Mouse (Mus musculus): ENCODE data around the gene Prdx2. TPM values are rescaled to one million over a fixed set of nuclear protein-coding genes. Genes with fewer than 3 reads are reported as not detected.

Prdx2 gene
- polyA plus RNA-seq, 1 experiment from 2014 or later: 584 TPM

DNA sequence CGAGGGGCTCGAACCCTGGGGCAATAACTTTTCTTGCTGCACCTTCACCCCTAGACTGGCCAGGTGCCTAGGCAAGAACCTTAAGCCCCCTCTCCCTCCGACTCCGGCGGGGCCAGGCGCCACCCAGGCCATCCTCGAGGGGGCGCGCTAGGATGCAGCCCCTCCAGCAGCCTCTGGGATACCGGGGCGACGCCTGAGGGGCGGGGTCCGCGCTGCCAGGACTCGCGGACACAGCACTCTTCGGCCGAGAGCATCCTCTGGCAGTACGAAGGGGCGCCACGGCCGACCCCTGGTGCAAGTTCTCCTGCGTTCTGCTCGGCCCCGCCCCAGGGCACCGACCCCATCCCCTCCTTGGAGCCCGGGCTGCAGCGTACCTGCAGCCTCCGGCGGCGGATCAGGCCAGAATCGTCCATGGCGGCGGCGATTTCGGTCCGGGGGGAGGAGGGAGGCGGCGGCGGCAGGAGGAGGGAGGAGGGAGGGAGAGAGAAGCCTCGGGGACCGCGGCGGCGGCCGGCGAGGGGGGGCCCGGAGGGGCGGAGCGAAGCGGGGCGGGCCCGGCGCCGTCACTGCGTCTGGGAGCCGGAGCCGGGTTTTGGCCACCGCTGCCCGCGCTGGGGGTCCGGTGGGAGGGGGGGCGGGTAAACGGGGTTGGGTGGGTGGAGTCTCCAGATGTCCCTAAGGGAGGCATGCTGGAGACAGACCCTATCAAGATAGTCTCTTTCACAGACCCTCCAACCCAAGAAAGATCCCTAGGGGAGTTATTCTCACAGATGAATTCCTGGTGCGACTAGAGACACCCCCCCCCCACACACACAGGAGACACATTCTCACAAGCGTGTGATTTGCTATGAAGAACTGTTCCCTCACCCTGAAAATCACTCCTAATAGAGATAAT lies 23.5 kb upstream of the Prdx2 start:
- Histone ChIP-seq H3K4me1 (ENCODE audit: control insufficient read depth, insufficient read depth, low read length) (peaks cover 8% of the 10 kb centered on the region), H3K4me3 (replicated peaks; ENCODE audit: low read length) (peak overlapping the region; percentile 50), H3K9me3 (replicated peaks; ENCODE audit: control insufficient read depth, low read length) (no peaks in the 10 kb centered on the region), H3K27ac (ENCODE audit: low read length) (no peak overlapping the region), H3K4me2 (ENCODE audit: low read depth, low read length) (peak overlapping the region; percentile 67), H3K27me3 (ENCODE audit: control insufficient read depth, insufficient read depth, low read length) (peaks cover 54% of the 10 kb centered on the region), H3K9ac (ENCODE audit: low read length) (peak overlapping the region; percentile 57), H3K36me3 (ENCODE audit: control insufficient read depth, insufficient read depth, low read length) (no peaks in the 10 kb centered on the region)
- under 1% methylated on average over 49 of the region's 67 CpGs for WGBS
- no peak for ATAC-seq (ENCODE audit: insufficient read depth, low FRiP score)

DNA sequence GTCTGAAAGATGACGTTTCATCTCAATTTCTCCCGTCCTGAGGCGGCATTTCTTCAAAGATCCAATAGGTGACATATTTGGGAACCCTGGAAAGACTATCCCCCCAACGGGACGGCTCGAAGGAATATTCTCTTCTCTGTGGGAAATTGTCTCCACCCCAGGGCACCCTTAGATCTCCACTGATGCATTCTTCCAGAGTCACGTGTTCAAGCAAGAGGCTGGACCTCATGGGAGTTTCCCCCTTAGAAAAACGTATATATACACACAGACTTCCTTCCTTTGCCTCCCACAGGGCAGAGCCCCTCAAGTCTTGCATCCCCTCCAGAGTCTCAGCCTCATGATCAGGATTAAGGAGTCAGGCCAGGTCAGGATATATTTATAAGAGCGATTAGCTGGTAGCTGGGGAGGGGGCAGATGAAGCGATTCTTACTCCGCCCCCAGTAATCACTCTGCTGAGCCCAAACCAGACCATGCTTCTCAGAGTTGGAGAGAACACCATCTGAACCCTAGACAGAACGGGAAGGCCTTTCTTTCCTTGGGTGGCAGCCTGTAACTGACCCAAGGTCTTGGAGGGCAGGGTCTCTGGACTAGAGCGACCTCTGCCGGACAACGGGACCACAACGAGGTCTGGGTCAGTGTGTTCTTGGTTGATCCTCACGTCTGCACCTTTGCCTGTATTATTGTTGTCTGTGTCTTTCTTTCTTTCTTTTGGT lies 22.7 kb upstream of the Prdx2 start, which contains the start of gene Rtbdn:
Gene Rtbdn (plus strand): TSS at position 464 of the 713 bp plus-strand sequence.
- Histone ChIP-seq H3K27ac (ENCODE audit: low read length) (no peak within 1 kb of the TSS), H3K9me3 (replicated peaks; ENCODE audit: control insufficient read depth, low read length) (no peaks in the 10 kb centered on the region), H3K4me3 (replicated peaks; ENCODE audit: low read length) (peak within 1 kb of the TSS; percentile 50), H3K36me3 (ENCODE audit: control insufficient read depth, insufficient read depth, low read length) (no peaks in the 10 kb centered on the region), H3K9ac (ENCODE audit: low read length) (peak within 1 kb of the TSS; percentile 57), H3K4me2 (ENCODE audit: low read depth, low read length) (peak within 1 kb of the TSS; percentile 67), H3K4me1 (ENCODE audit: control insufficient read depth, insufficient read depth, low read length) (peaks cover 8% of the 10 kb centered on the region), H3K27me3 (ENCODE audit: control insufficient read depth, insufficient read depth, low read length) (peaks cover 58% of the 10 kb centered on the region)
- WGBS: 9% methylated on average over 17 of the region's 17 CpGs
- no peak; the same call in 1 of the 2 replicates for ATAC-seq (ENCODE audit: insufficient read depth, low FRiP score)

DNA sequence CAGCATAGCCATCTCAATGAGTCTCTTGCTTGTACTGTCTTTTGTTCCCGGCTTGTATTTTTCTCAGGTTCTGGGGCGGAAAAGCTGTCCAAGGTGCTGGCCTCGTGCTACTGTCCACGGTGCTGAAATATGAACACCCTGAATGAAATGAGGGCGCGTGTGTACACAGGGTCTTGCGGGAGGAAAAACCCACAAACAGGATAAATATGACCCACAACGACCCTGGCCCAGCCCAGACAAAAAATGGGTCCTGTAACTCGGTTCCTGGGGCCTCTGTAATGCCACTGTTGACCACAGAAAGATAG lies 22.2 kb upstream of the Prdx2 start:
- no peak overlapping the region for H3K4me3 ChIP-seq (replicated peaks; ENCODE audit: low read length)
- WGBS: 11% methylated on average over 9 of the region's 9 CpGs
- ATAC-seq (ENCODE audit: insufficient read depth, low FRiP score): no peak
- no peaks in the 10 kb centered on the region for H3K9me3 ChIP-seq (replicated peaks; ENCODE audit: control insufficient read depth, low read length)
- no peak overlapping the region for H3K9ac ChIP-seq (ENCODE audit: low read length)
- no peak overlapping the region for H3K27ac ChIP-seq (ENCODE audit: low read length)
- H3K36me3 ChIP-seq (ENCODE audit: control insufficient read depth, insufficient read depth, low read length): no peaks in the 10 kb centered on the region
- peaks cover 8% of the 10 kb centered on the region for H3K4me1 ChIP-seq (ENCODE audit: control insufficient read depth, insufficient read depth, low read length)
- no peak overlapping the region for H3K4me2 ChIP-seq (ENCODE audit: low read depth, low read length)
- peaks cover 58% of the 10 kb centered on the region for H3K27me3 ChIP-seq (ENCODE audit: control insufficient read depth, insufficient read depth, low read length)

DNA sequence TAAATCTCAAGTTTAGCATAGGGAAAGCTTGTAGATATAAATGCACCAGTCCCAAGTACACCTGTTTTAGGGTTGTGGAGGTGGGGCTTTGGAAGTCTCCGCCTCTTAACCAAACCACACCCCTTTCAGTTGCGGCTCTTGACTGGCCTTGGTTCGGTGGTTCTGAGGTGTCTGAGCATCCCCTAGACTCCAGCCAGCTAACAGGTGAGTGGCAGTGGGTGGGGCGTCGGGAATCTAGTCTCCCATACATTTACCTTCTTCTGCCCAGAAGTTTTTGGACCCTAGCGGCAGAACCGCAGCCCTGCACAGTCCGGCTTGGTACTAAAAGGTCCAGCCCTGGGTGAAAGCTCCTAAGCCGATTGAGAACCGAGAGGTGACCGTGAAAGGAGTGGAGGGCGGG lies 19.6 kb upstream of the Prdx2 start:
- Histone ChIP-seq H3K27ac (ENCODE audit: low read length) (no peak overlapping the region), H3K4me1 (ENCODE audit: control insufficient read depth, insufficient read depth, low read length) (peaks cover 8% of the 10 kb centered on the region), H3K9ac (ENCODE audit: low read length) (no peak overlapping the region), H3K36me3 (ENCODE audit: control insufficient read depth, insufficient read depth, low read length) (no peaks in the 10 kb centered on the region), H3K4me2 (ENCODE audit: low read depth, low read length) (no peak overlapping the region), H3K9me3 (replicated peaks; ENCODE audit: control insufficient read depth, low read length) (no peaks in the 10 kb centered on the region), H3K27me3 (ENCODE audit: control insufficient read depth, insufficient read depth, low read length) (peaks cover 44% of the 10 kb centered on the region), H3K4me3 (replicated peaks; ENCODE audit: low read length) (no peak overlapping the region)
- no peak for ATAC-seq (ENCODE audit: insufficient read depth, low FRiP score)
- 27% methylated on average over 12 of the region's 12 CpGs for WGBS

DNA sequence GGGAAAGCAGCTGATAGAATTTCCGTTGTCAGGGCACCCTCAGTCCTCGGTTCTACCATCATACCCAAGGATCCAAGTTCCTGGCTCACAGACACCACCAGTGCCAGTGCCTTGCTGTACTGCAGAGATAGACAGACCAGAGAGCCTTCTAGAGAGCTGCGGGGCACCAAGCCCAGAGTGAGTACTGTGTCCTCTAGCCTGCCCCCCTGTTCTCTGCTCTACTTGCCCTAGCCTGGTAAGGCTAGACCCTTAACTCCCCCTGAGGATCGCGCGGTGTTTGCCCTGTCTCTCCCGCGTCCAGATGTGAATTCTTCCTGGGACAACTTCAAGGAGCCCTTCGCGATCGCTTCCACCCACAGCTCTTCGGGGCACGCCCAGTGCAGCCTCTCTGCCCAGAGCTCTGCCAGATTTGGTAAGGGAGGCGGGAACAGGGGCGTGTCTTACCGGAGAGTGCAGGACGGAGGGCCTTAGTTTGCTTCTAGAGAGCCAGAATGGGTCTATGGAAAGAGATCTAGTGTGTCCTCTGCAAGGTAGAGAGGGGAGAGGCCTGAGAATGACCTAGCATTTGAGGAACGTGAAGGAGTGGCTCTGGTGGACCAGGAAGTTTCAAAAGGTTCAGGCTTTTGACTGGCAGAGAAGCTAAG lies 16.7 kb upstream of the Prdx2 start:
- H3K9ac ChIP-seq (ENCODE audit: low read length): peak overlapping the region; percentile 8; the same call in 1 of the 2 replicates
- peaks cover 3% of the 10 kb centered on the region; the same call in 1 of the 2 replicates for H3K36me3 ChIP-seq (ENCODE audit: control insufficient read depth, insufficient read depth, low read length)
- H3K4me2 ChIP-seq (ENCODE audit: low read depth, low read length): peak overlapping the region; percentile 27
- H3K4me1 ChIP-seq (ENCODE audit: control insufficient read depth, insufficient read depth, low read length): no peaks in the 10 kb centered on the region
- peaks cover 17% of the 10 kb centered on the region for H3K27me3 ChIP-seq (ENCODE audit: control insufficient read depth, insufficient read depth, low read length)
- no peak overlapping the region for H3K4me3 ChIP-seq (replicated peaks; ENCODE audit: low read length)
- no peak for ATAC-seq (ENCODE audit: insufficient read depth, low FRiP score)
- no peaks in the 10 kb centered on the region for H3K9me3 ChIP-seq (replicated peaks; ENCODE audit: control insufficient read depth, low read length)
- H3K27ac ChIP-seq (ENCODE audit: low read length): no peak overlapping the region
- WGBS: 7% methylated on average over 18 of the region's 18 CpGs

DNA sequence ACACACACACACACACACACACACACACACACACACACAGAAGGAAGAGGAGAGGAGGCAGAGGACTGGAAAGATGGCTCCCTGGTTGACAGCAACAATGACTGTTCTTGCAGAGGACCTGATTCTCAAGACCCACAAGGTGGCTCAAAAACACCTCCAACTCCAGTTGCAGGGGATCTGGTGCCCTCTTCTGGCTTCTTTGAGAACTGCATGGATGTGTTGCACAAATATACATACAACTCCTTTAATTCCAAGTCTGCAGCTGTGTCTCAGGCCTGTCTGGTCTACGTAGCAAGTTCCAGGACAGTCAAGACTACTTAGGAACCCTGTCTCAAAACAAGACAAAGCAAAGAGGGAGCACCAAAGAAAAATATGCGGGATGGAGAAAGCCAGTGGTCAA lies 12.6 kb upstream of the Prdx2 start:
- ATAC-seq (ENCODE audit: insufficient read depth, low FRiP score): no peak
- Histone ChIP-seq H3K27ac (ENCODE audit: low read length) (no peak overlapping the region), H3K36me3 (ENCODE audit: control insufficient read depth, insufficient read depth, low read length) (peaks cover 8% of the 10 kb centered on the region; the same call in 1 of the 2 replicates), H3K4me3 (replicated peaks; ENCODE audit: low read length) (no peak overlapping the region), H3K9me3 (replicated peaks; ENCODE audit: control insufficient read depth, low read length) (no peaks in the 10 kb centered on the region), H3K4me1 (ENCODE audit: control insufficient read depth, insufficient read depth, low read length) (no peaks in the 10 kb centered on the region), H3K27me3 (ENCODE audit: control insufficient read depth, insufficient read depth, low read length) (no peaks in the 10 kb centered on the region), H3K4me2 (ENCODE audit: low read depth, low read length) (no peak overlapping the region), H3K9ac (ENCODE audit: low read length) (no peak overlapping the region)
- 49% methylated on average over 2 of the region's 2 CpGs for WGBS

DNA sequence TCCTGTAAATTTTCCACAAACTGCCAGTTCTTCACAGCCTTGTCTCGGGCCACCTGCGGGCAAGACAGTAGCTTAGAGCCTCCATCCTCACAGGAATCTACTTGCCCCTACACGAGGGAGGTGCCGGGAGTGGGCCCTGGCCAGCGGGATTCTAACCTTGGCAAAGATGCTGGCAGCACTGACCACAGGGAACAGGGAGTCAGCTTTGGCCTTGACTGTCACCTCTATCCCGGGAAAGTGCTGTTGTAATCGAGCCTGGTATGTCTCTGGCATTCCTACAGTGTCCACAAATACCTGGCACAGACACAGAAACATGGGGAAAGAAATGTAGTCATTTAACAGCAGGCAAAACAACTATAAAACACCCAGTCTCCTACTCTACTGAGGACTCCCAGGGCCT lies 9.6 kb upstream of the Prdx2 start:
- no peak overlapping the region for H3K4me3 ChIP-seq (replicated peaks; ENCODE audit: low read length)
- no peak overlapping the region for H3K9ac ChIP-seq (ENCODE audit: low read length)
- no peak for ATAC-seq (ENCODE audit: insufficient read depth, low FRiP score)
- peaks cover 8% of the 10 kb centered on the region; the same call in 1 of the 2 replicates for H3K36me3 ChIP-seq (ENCODE audit: control insufficient read depth, insufficient read depth, low read length)
- no peak overlapping the region for H3K27ac ChIP-seq (ENCODE audit: low read length)
- H3K27me3 ChIP-seq (ENCODE audit: control insufficient read depth, insufficient read depth, low read length): no peaks in the 10 kb centered on the region
- H3K9me3 ChIP-seq (replicated peaks; ENCODE audit: control insufficient read depth, low read length): no peaks in the 10 kb centered on the region
- no peak overlapping the region for H3K4me2 ChIP-seq (ENCODE audit: low read depth, low read length)
- WGBS: 85% methylated on average over 7 of the region's 7 CpGs
- H3K4me1 ChIP-seq (ENCODE audit: control insufficient read depth, insufficient read depth, low read length): no peaks in the 10 kb centered on the region; the same call in 1 of the 2 replicates

DNA sequence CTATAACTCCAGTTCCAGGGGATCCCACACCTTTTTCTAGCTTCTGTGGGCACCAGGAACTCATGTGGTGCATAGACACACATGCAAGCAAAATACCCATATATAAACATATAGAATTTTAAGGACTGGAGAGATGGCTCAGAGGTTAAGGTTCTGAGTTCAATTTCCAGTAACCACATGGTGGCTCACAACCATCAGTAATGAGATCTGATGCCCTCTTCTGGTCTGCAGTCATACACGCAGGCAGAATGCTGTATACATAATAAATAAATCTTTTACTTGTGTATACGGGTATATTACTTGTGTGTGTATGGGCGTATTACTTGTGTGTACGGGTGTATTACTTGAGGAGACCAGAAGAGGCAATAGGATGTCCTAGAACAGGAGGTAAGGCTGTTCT lies 5.4 kb upstream of the Prdx2 start:
- no peaks in the 10 kb centered on the region for H3K36me3 ChIP-seq (ENCODE audit: control insufficient read depth, insufficient read depth, low read length)
- no peak overlapping the region for H3K27ac ChIP-seq (ENCODE audit: low read length)
- no peak overlapping the region for H3K4me3 ChIP-seq (replicated peaks; ENCODE audit: low read length)
- H3K9me3 ChIP-seq (replicated peaks; ENCODE audit: control insufficient read depth, low read length): no peaks in the 10 kb centered on the region
- H3K4me2 ChIP-seq (ENCODE audit: low read depth, low read length): no peak overlapping the region
- no peaks in the 10 kb centered on the region for H3K27me3 ChIP-seq (ENCODE audit: control insufficient read depth, insufficient read depth, low read length)
- WGBS: 84% methylated on average over 4 of the region's 4 CpGs
- H3K9ac ChIP-seq (ENCODE audit: low read length): no peak overlapping the region
- H3K4me1 ChIP-seq (ENCODE audit: control insufficient read depth, insufficient read depth, low read length): peaks cover 19% of the 10 kb centered on the region
- no peak for ATAC-seq (ENCODE audit: insufficient read depth, low FRiP score)
